Mouse (Mus musculus): ENCODE results near the gene Fbxo11. TPM values are rescaled to one million over a fixed set of nuclear protein-coding genes. Genes with fewer than 3 reads are reported as not detected.

Fbxo11 gene
- 13.8 and 18.5 TPM in 2 replicates for polyA plus RNA-seq (2012; rRNA removed)

DNA sequence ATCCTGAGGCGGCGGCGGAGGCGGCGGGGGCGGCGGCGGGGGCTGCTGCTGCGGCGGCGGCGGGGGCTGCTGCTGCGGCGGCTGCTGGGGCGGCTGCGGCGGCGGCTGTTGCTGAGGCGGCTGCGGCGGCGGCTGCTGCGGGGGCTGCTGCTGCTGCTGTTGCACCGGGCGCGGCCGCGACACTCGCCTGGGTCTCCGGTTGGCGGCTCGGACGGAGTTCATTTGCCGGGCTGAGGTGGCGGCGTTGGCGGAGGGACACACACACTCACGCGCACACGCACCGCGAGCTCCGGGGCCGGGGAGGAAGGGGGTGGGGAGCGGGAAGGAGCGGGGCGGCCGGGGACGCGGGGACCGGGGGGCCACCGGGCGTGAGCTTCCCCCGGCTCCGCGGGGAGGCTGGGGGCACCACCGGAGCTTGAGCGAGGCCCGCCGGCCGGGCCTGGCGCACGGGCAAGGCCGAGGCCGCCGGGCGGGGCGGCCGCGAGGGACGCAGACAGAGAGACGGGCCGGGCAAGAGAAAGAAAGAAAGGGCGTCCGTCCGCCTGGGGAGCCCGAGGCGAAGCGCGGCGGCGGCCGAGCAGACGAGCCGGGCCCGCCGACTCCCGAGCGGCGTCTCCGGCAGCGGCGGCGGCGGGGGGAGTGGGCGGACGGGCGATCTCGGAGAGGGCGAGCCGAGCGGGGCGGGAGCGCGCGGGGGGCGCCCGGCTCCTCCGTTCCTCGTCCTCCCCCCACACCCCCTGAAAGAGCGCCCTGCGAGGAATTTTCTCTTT lies at the start of gene Fbxo11:
TSS of gene Fbxo11 (minus strand) at position 261 of the 770 bp plus-strand sequence.
- Histone ChIP-seq H3K36me3 (ENCODE audit: control insufficient read depth, insufficient read depth, low read length) (no peaks in the 10 kb centered on the region), H3K27ac (ENCODE audit: insufficient read depth, low read depth, low read length) (peak within 1 kb of the TSS; percentile 87), H3K4me1 (ENCODE audit: control insufficient read depth, insufficient read depth, low read length) (no peaks in the 10 kb centered on the region; the same call in 1 of the 2 replicates), H3K4me3 (ENCODE audit: insufficient read depth, low read depth, low read length) (peak within 1 kb of the TSS; percentile 88), H3K27me3 (replicated peaks; ENCODE audit: control insufficient read depth, insufficient read depth, low read length) (no peaks in the 10 kb centered on the region)
- 4% methylated on average over 94 of the region's 112 CpGs for WGBS
- TF ChIP-seq CTCF (conservative IDR thresholded peaks at IDR 0.05; ENCODE audit: insufficient read depth, insufficient read length, low read depth, low read length) (no peak), POLR2A (IDR thresholded peaks at IDR 0.05; ENCODE audit: low read depth, low read length) (no peak)
- DNase-seq: peak; percentile 56

DNA sequence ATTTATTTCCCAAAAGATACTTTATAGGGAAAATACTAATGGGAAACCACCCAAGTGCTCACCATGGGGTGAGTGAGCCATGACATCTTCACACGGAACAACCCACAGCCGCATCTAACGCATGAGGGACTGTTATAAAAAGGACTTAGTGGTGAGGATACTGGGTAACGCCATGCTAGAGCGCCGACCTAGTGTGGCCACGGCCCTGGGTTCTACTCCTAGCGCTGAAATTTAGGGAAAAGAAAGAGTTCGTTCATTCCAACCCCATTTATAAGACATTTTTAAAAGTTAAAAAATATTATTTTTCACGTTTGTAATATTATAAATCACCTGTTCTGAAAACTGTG lies 48.8 kb upstream of the Fbxo11 start:
- DNase-seq: no peak
- 93% methylated on average over 10 of the region's 10 CpGs for WGBS
- no peak overlapping the region for H3K27ac ChIP-seq (ENCODE audit: insufficient read depth, low read depth, low read length)

GRCm38 (mm10) chr17:88113015-88113882 lies 48.2 kb upstream of the Fbxo11 start:
- 81% methylated on average over 12 of the region's 12 CpGs for WGBS
- no peak overlapping the region for H3K4me3 ChIP-seq (ENCODE audit: insufficient read depth, low read depth, low read length)
- H3K27ac ChIP-seq (ENCODE audit: insufficient read depth, low read depth, low read length): no peak overlapping the region
- no peak for DNase-seq
- no peak for TF ChIP-seq CTCF (conservative IDR thresholded peaks at IDR 0.05; ENCODE audit: insufficient read depth, insufficient read length, low read depth, low read length)
- no peak for TF ChIP-seq POLR2A (IDR thresholded peaks at IDR 0.05; ENCODE audit: low read depth, low read length)
- H3K36me3 ChIP-seq (ENCODE audit: control insufficient read depth, insufficient read depth, low read length): no peaks in the 10 kb centered on the region
- H3K27me3 ChIP-seq (replicated peaks; ENCODE audit: control insufficient read depth, insufficient read depth, low read length): no peaks in the 10 kb centered on the region
- no peaks in the 10 kb centered on the region for H3K4me1 ChIP-seq (ENCODE audit: control insufficient read depth, insufficient read depth, low read length)

More for the DNA sequence above, 48.8 kb upstream of the Fbxo11 start:
- Histone ChIP-seq H3K27me3 (replicated peaks; ENCODE audit: control insufficient read depth, insufficient read depth, low read length) (no peaks in the 10 kb centered on the region), H3K36me3 (ENCODE audit: control insufficient read depth, insufficient read depth, low read length) (no peaks in the 10 kb centered on the region), H3K4me3 (ENCODE audit: insufficient read depth, low read depth, low read length) (no peak overlapping the region), H3K4me1 (ENCODE audit: control insufficient read depth, insufficient read depth, low read length) (no peaks in the 10 kb centered on the region)
- TF ChIP-seq POLR2A (IDR thresholded peaks at IDR 0.05; ENCODE audit: low read depth, low read length) (no peak), CTCF (conservative IDR thresholded peaks at IDR 0.05; ENCODE audit: insufficient read depth, insufficient read length, low read depth, low read length) (no peak)

DNA sequence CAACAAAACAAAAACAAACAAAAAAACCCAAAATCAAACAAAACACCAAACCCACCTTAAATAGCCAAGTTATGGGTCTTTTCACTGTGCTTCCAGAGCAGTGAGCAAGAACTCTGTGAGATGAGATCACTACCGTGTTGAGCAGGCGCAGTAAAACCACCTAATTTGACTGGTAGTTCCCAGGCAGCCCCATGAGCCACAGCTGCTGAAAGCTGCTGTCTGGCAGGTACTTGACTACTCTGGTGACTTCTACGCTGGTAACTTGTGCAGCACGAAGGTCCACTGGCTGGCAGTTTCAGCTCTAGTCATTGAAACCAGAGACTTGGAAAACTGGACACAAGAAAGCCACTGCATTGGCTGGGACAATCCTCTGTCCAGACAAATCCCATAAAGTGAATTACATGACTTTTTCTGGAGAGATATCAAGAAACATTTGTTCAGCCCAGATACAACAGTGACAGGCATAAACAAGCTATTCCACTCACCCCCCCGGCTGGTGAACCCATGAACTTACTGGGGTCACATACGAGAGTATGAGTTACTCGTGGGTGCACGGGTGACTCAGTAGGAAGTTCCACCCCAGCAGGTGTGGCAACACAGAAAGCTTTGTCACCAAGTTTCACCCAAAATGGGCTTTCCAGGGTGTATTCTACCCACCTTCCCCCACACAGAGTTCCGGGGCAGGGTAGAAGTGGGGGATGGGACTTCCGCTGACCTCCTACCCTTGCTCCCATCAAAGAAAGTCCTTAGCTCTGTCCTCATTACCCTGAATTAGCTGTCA lies 47.0 kb upstream of the Fbxo11 start:
- no peaks in the 10 kb centered on the region for H3K27me3 ChIP-seq (replicated peaks; ENCODE audit: control insufficient read depth, insufficient read depth, low read length)
- H3K27ac ChIP-seq (ENCODE audit: insufficient read depth, low read depth, low read length): no peak overlapping the region
- WGBS: 43% methylated on average over 10 of the region's 10 CpGs
- no peaks in the 10 kb centered on the region for H3K4me1 ChIP-seq (ENCODE audit: control insufficient read depth, insufficient read depth, low read length)
- H3K4me3 ChIP-seq (ENCODE audit: insufficient read depth, low read depth, low read length): no peak overlapping the region
- no peaks in the 10 kb centered on the region for H3K36me3 ChIP-seq (ENCODE audit: control insufficient read depth, insufficient read depth, low read length)
- no peak for DNase-seq
- TF ChIP-seq POLR2A (IDR thresholded peaks at IDR 0.05; ENCODE audit: low read depth, low read length): no peak

DNA sequence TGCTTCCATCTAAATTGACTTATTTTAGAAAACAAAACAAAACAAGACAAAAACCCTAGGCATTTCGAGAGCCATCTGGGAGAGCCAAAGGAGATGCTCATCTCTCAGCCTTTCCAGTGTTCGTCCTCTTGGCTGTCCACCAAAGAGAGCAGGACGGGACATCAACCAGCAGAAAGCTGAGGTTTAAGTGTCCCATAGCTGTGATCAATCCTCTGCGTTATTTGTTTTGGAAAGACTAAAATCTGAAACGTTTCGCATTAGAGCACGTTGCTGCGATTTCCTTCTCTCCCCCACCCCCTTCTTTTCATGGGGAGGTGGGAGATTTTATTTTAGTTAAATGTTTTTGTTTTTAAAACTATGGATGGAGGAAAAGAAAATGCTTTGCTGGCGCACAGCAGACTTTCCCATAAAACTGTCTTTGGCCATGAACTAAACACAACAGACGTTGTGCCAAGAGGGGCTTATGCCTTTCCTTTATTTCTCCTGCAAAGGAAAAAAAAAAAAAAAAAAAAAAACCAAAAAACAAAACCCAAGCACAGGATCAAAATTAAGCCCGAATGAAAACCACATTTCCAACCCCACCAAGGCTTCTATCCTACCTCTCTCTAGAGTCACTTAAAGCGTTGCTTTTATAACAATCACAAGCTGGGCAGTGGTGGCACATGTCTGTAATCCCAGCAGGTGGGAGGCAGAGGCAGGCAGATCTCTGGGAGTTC lies 46.1 kb upstream of the Fbxo11 start:
- H3K4me3 ChIP-seq (ENCODE audit: insufficient read depth, low read depth, low read length): no peak overlapping the region
- H3K27ac ChIP-seq (ENCODE audit: insufficient read depth, low read depth, low read length): no peak overlapping the region
- no peaks in the 10 kb centered on the region for H3K36me3 ChIP-seq (ENCODE audit: control insufficient read depth, insufficient read depth, low read length)
- 82% methylated on average over 12 of the region's 12 CpGs for WGBS
- TF ChIP-seq CTCF (conservative IDR thresholded peaks at IDR 0.05; ENCODE audit: insufficient read depth, insufficient read length, low read depth, low read length): no peak
- TF ChIP-seq POLR2A (IDR thresholded peaks at IDR 0.05; ENCODE audit: low read depth, low read length): no peak
- no peak for DNase-seq
- H3K4me1 ChIP-seq (ENCODE audit: control insufficient read depth, insufficient read depth, low read length): no peaks in the 10 kb centered on the region
- H3K27me3 ChIP-seq (replicated peaks; ENCODE audit: control insufficient read depth, insufficient read depth, low read length): no peaks in the 10 kb centered on the region

DNA sequence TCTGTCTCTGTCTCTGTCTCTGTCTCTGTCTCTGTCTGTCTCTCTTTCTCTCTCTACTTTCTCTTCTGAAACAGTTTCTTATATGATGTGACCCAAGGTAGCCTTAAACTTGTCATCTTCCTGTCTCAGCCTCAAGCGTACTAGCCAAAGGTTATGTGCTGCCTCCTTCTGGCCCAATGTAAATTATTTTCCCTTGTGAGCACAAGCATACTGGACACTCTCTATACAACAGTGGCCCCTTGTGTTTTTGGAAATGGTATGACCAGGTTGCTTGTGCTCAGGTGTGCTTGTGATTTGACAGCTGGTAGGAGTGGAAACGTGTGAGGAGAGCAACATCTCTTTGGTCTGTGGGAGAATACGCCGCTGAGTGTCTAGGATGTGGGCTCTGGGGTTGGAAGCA lies 42.6 kb upstream of the Fbxo11 start:
- DNase-seq: no peak
- WGBS: 86% methylated on average over 4 of the region's 4 CpGs
- Histone ChIP-seq H3K4me3 (ENCODE audit: insufficient read depth, low read depth, low read length) (no peak overlapping the region), H3K4me1 (ENCODE audit: control insufficient read depth, insufficient read depth, low read length) (no peaks in the 10 kb centered on the region), H3K27me3 (replicated peaks; ENCODE audit: control insufficient read depth, insufficient read depth, low read length) (no peaks in the 10 kb centered on the region), H3K36me3 (ENCODE audit: control insufficient read depth, insufficient read depth, low read length) (no peaks in the 10 kb centered on the region), H3K27ac (ENCODE audit: insufficient read depth, low read depth, low read length) (no peak overlapping the region)
- no peak for TF ChIP-seq POLR2A (IDR thresholded peaks at IDR 0.05; ENCODE audit: low read depth, low read length)
- peak; percentile 23; the same call in 1 of the 2 replicates for TF ChIP-seq CTCF (conservative IDR thresholded peaks at IDR 0.05; ENCODE audit: insufficient read depth, insufficient read length, low read depth, low read length)
